Mouse (Mus musculus): ENCODE data around the gene Ttc39a.

DNA sequence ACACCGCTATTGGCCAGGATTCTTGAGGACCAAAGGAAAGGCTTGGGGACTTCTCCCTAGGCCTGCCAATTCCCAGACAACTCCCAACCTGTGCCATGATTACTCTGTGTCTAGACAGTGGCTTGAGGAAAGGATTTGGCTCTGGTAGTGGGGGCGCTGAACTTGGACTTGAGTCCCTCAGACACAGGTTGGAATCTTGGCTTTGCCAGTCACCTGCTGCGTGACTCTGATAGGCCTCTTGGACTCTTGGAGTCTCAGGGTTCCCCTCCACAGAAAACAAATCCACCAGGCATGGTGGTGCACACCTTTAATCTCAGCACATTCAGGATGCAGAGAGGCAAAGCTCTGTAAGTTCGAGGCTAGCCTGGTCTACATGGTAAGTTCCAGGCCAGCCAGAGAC, 13.1 kb downstream of the Ttc39a start:
- TF ChIP-seq CTCF (IDR thresholded peaks at IDR 0.05; ENCODE audit: extremely low read depth, insufficient read depth, low read length): no peak
- TF ChIP-seq POLR2A (IDR thresholded peaks at IDR 0.05; ENCODE audit: extremely low read depth, insufficient read depth, low read length): no peak

Data from cortical plate, adult 2 months (tissue).